Mouse (Mus musculus): ENCODE measurements around the gene Mup4. TPM values are rescaled to one million over a fixed set of nuclear protein-coding genes. Genes with fewer than 3 reads are reported as not detected.
"Not testable (repeated sequence)": the region's sequence is repeated elsewhere in the genome, so short reads cannot be mapped to it uniquely, and the experiment has no call there.

Mup4 gene
- total RNA-seq (2021) = not detected
- long read RNA-seq, experiment 1 = 0 reads
- long read RNA-seq, experiment 2 = 0 reads

GRCm38 (mm10) chr4:59960610-59961009 lies at the start of gene Mup4:
Gene Mup4, minus strand, starts transcription at chr4:59960710.
- DNase-seq (ENCODE audit: low spot score in 2 of 2) = no peak

GRCm38 (mm10) chr4:59997894-59998293 lies 37.4 kb upstream of the Mup4 start:
- DNase-seq (ENCODE audit: low spot score in 2 of 2) = not testable (repeated sequence)

- DNase-seq (ENCODE audit: low spot score in 2 of 2) = no peak
Observed at GRCm38 (mm10) chr4:59963405-59964344, 3.2 kb upstream of the Mup4 start, which contains the start of gene Mup6. Gene Mup6, plus strand, starts transcription at chr4:59964294.

- no peak for DNase-seq (ENCODE audit: low spot score in 2 of 2)
Observed at GRCm38 (mm10) chr4:59937543-59937942, 23.0 kb downstream of the Mup4 start.

- DNase-seq (ENCODE audit: low spot score in 2 of 2) = no peak
Observed at GRCm38 (mm10) chr4:59932505-59933281, 27.8 kb downstream of the Mup4 start.

- DNase-seq (ENCODE audit: low spot score in 2 of 2) = peak in 1 of 2 experiments; percentile 34
Observed at GRCm38 (mm10) chr4:59928347-59928746, 32.2 kb downstream of the Mup4 start.

GRCm38 (mm10) chr4:59927666-59928065 lies 32.8 kb downstream of the Mup4 start:
- no peak for DNase-seq (ENCODE audit: low spot score in 2 of 2)

- DNase-seq (ENCODE audit: low spot score in 2 of 2) = no peak
Observed at GRCm38 (mm10) chr4:59925082-59925481, 35.4 kb downstream of the Mup4 start.

GRCm38 (mm10) chr4:59917966-59918365 lies 42.5 kb downstream of the Mup4 start:
- DNase-seq (ENCODE audit: low spot score in 2 of 2) = no peak

GRCm38 (mm10) chr4:59914608-59915403 lies 45.7 kb downstream of the Mup4 start, which contains the start of gene Slc46a2:
Gene Slc46a2, minus strand, starts transcription at chr4:59915056.
- no peak for DNase-seq (ENCODE audit: low spot score in 2 of 2)

- no peak for DNase-seq (ENCODE audit: low spot score in 2 of 2)
Observed at GRCm38 (mm10) chr4:59908785-59909184, 51.7 kb downstream of the Mup4 start.

GRCm38 (mm10) chr4:59907657-59908230 lies 52.8 kb downstream of the Mup4 start:
- no peak for DNase-seq (ENCODE audit: low spot score in 2 of 2)

- DNase-seq (ENCODE audit: low spot score in 2 of 2) = no peak
Observed at GRCm38 (mm10) chr4:59907092-59907491, 53.4 kb downstream of the Mup4 start.

Other genes starting within 250 kb of the Mup4 start
- gene Inip, start 159.1 kb downstream of the Mup4 start, total RNA-seq (2021) = 10 to 100 TPM; 21.8 to 24.1 TPM
- gene Snx30, start 154.9 kb downstream of the Mup4 start, total RNA-seq (2021) = 10 to 100 TPM; 13.2 to 14.0 TPM
- not detected for gene Slc46a2, start 45.7 kb downstream of the Mup4 start, total RNA-seq (2021)
- not detected for gene Mup6, start 3.6 kb upstream of the Mup4 start, total RNA-seq (2021)
- not detected for gene Mup7, start 109.8 kb upstream of the Mup4 start, total RNA-seq (2021)
- not detected for gene Mup2, start 193.6 kb upstream of the Mup4 start, total RNA-seq (2021)

Data from adrenal gland, postnatal 4 days (tissue).